Mouse (Mus musculus): ENCODE measurements around the gene Nudt1.

GRCm38 (mm10) chr5:140336680-140337079 lies 15.2 kb downstream of the Nudt1 start:
- TF ChIP-seq POLR2A (IDR thresholded peaks at IDR 0.05; ENCODE audit: insufficient read depth, low read length) (no peak), CTCF (IDR thresholded peaks at IDR 0.05; ENCODE audit: low read depth, low read length) (peak; percentile 66), EP300 (IDR thresholded peaks at IDR 0.05; ENCODE audit: insufficient read depth, low read depth, low read length) (no peak)

Measured in ES-Bruce4 (cell line).